Mouse (Mus musculus): Measurements from ENCODE around the gene Mtss1l.

DNA sequence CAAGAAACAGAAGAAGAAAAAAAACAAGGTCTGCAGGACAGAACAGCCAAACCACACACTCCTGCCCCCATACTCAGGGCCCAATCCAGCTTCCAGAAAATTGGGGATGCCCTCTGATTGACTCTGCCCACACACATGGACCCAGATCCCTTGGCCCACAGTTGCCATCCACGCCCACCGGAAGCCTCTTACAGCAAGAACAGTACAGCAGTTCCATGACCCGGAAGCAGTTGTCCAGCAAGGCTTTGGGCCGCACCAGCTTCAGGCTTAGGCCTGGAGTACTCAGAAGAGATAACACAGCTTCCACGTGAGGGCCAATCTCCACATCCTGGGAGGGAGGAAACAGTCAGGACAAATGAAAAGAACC lies 21.2 kb downstream of the Mtss1l start:
- TF ChIP-seq CTCF (IDR thresholded peaks at IDR 0.05; ENCODE audit: insufficient read depth, low read depth, low read length) (no peak), POLR2A (IDR thresholded peaks at IDR 0.05; ENCODE audit: insufficient read depth, low read depth, low read length) (no peak)
